Mouse (Mus musculus): ENCODE data around the gene Pon2. TPM values are rescaled to one million over a fixed set of nuclear protein-coding genes. Genes with fewer than 3 reads are reported as not detected.
A peak's percentile ranks its signal among the peaks of the same experiment; 100 is the strongest.

Pon2 gene
- polyA plus RNA-seq, 1 experiment: 16.3 TPM

GRCm38 (mm10) chr6:5263250-5263999 is 34.8 kb downstream of the Pon2 start:
- H3K27ac ChIP-seq (ENCODE audit: insufficient read depth, low read depth, low read length): no peak overlapping the region
- peaks cover 1% of the 10 kb centered on the region; the same call in 1 of the 2 replicates for H3K36me3 ChIP-seq (ENCODE audit: control insufficient read depth, insufficient read depth, low read length)
- 84% methylated on average over 8 of the region's 8 CpGs for WGBS
- TF ChIP-seq CTCF (conservative IDR thresholded peaks at IDR 0.05; ENCODE audit: insufficient read depth, insufficient read length, low read depth, low read length) (no peak), POLR2A (IDR thresholded peaks at IDR 0.05; ENCODE audit: low read depth, low read length) (no peak)
- DNase-seq: no peak
- H3K4me3 ChIP-seq (ENCODE audit: insufficient read depth, low read depth, low read length): no peak overlapping the region
- no peaks in the 10 kb centered on the region for H3K27me3 ChIP-seq (replicated peaks; ENCODE audit: control insufficient read depth, insufficient read depth, low read length)
- H3K4me1 ChIP-seq (ENCODE audit: control insufficient read depth, insufficient read depth, low read length): no peaks in the 10 kb centered on the region

- H3K36me3 ChIP-seq (ENCODE audit: control insufficient read depth, insufficient read depth, low read length): peaks cover 1% of the 10 kb centered on the region; the same call in 1 of the 2 replicates
- H3K27me3 ChIP-seq (replicated peaks; ENCODE audit: control insufficient read depth, insufficient read depth, low read length): no peaks in the 10 kb centered on the region
- no peak for DNase-seq
- TF ChIP-seq CTCF (conservative IDR thresholded peaks at IDR 0.05; ENCODE audit: insufficient read depth, insufficient read length, low read depth, low read length) (no peak), POLR2A (IDR thresholded peaks at IDR 0.05; ENCODE audit: low read depth, low read length) (no peak)
- 74% methylated on average over 10 of the region's 10 CpGs for WGBS
- no peak overlapping the region for H3K27ac ChIP-seq (ENCODE audit: insufficient read depth, low read depth, low read length)
- H3K4me1 ChIP-seq (ENCODE audit: control insufficient read depth, insufficient read depth, low read length): no peaks in the 10 kb centered on the region
- H3K4me3 ChIP-seq (ENCODE audit: insufficient read depth, low read depth, low read length): no peak overlapping the region
Measured at GRCm38 (mm10) chr6:5262322-5263249, 35.7 kb downstream of the Pon2 start.

- Histone ChIP-seq H3K27me3 (replicated peaks; ENCODE audit: control insufficient read depth, insufficient read depth, low read length) (no peaks in the 10 kb centered on the region), H3K4me3 (ENCODE audit: insufficient read depth, low read depth, low read length) (peak within 1 kb of the TSS; percentile 71), H3K27ac (ENCODE audit: insufficient read depth, low read depth, low read length) (peak within 1 kb of the TSS; percentile 45; the same call in 1 of the 2 replicates), H3K36me3 (ENCODE audit: control insufficient read depth, insufficient read depth, low read length) (no peaks in the 10 kb centered on the region), H3K4me1 (ENCODE audit: control insufficient read depth, insufficient read depth, low read length) (no peaks in the 10 kb centered on the region)
- peak; percentile 70 for DNase-seq
- no peak for TF ChIP-seq POLR2A (IDR thresholded peaks at IDR 0.05; ENCODE audit: low read depth, low read length)
- 4% methylated on average over 16 of the region's 16 CpGs for WGBS
Measured at GRCm38 (mm10) chr6:5255722-5256451, 42.4 kb downstream of the Pon2 start, which contains the start of gene Pon3. Pon3 (minus strand) TSS chr6:5256286.

GRCm38 (mm10) chr6:5255291-5255690 is 43.0 kb downstream of the Pon2 start:
- no peak for DNase-seq
- Histone ChIP-seq H3K27ac (ENCODE audit: insufficient read depth, low read depth, low read length) (no peak overlapping the region), H3K27me3 (replicated peaks; ENCODE audit: control insufficient read depth, insufficient read depth, low read length) (no peaks in the 10 kb centered on the region), H3K4me1 (ENCODE audit: control insufficient read depth, insufficient read depth, low read length) (no peaks in the 10 kb centered on the region), H3K36me3 (ENCODE audit: control insufficient read depth, insufficient read depth, low read length) (no peaks in the 10 kb centered on the region), H3K4me3 (ENCODE audit: insufficient read depth, low read depth, low read length) (peak overlapping the region; percentile 71)
- WGBS: 45% methylated on average over 6 of the region's 6 CpGs
- TF ChIP-seq CTCF (conservative IDR thresholded peaks at IDR 0.05; ENCODE audit: insufficient read depth, insufficient read length, low read depth, low read length) (no peak), POLR2A (IDR thresholded peaks at IDR 0.05; ENCODE audit: low read depth, low read length) (no peak)

- Histone ChIP-seq H3K36me3 (ENCODE audit: control insufficient read depth, insufficient read depth, low read length) (no peaks in the 10 kb centered on the region), H3K4me1 (ENCODE audit: control insufficient read depth, insufficient read depth, low read length) (no peaks in the 10 kb centered on the region), H3K27me3 (replicated peaks; ENCODE audit: control insufficient read depth, insufficient read depth, low read length) (no peaks in the 10 kb centered on the region), H3K27ac (ENCODE audit: insufficient read depth, low read depth, low read length) (no peak overlapping the region), H3K4me3 (ENCODE audit: insufficient read depth, low read depth, low read length) (no peak overlapping the region)
- 96% methylated on average over 2 of the region's 2 CpGs for WGBS
- TF ChIP-seq POLR2A (IDR thresholded peaks at IDR 0.05; ENCODE audit: low read depth, low read length) (no peak), CTCF (conservative IDR thresholded peaks at IDR 0.05; ENCODE audit: insufficient read depth, insufficient read length, low read depth, low read length) (no peak)
- DNase-seq: no peak
Measured at GRCm38 (mm10) chr6:5254869-5255268, 43.4 kb downstream of the Pon2 start.

GRCm38 (mm10) chr6:5245926-5246325 is 52.3 kb downstream of the Pon2 start:
- Histone ChIP-seq H3K27ac (ENCODE audit: insufficient read depth, low read depth, low read length) (no peak overlapping the region), H3K4me1 (ENCODE audit: control insufficient read depth, insufficient read depth, low read length) (no peaks in the 10 kb centered on the region), H3K4me3 (ENCODE audit: insufficient read depth, low read depth, low read length) (no peak overlapping the region), H3K27me3 (replicated peaks; ENCODE audit: control insufficient read depth, insufficient read depth, low read length) (no peaks in the 10 kb centered on the region), H3K36me3 (ENCODE audit: control insufficient read depth, insufficient read depth, low read length) (no peaks in the 10 kb centered on the region)
- WGBS: 94% methylated on average over 6 of the region's 6 CpGs
- TF ChIP-seq CTCF (conservative IDR thresholded peaks at IDR 0.05; ENCODE audit: insufficient read depth, insufficient read length, low read depth, low read length): no peak
- TF ChIP-seq POLR2A (IDR thresholded peaks at IDR 0.05; ENCODE audit: low read depth, low read length): no peak
- DNase-seq: no peak
